Mouse (Mus musculus) C2C12 (cell line): ENCODE results near the gene Psmg3.

ENCODE experiments used
- CTCF ChIP-seq: IDR thresholded peaks from one replicate; pipeline ENCODE4 v1.5.1; 2011; ENCODE audit not compliant: control insufficient read depth, insufficient read depth, insufficient read length
- FOSL1 ChIP-seq: IDR thresholded peaks from one replicate; pipeline ENCODE4 v1.8.0; 2011; ENCODE audit warnings: mild to moderate bottlenecking, low read length; ENCODE audit not compliant: poor library complexity, insufficient read depth, severe bottlenecking
- MAX ChIP-seq: IDR thresholded peaks from one replicate; pipeline ENCODE4 v1.6.1; 2011; ENCODE audit warnings: mild to moderate bottlenecking, control low read depth
- MYOG ChIP-seq: IDR thresholded peaks from one replicate; pipeline ENCODE4 v1.6.1; 2011; ENCODE audit not compliant: control insufficient read depth, insufficient read length; ENCODE audit errors: extremely low read depth
- USF1 ChIP-seq: IDR thresholded peaks from one replicate; pipeline ENCODE4 v1.6.1; 2011; ENCODE audit warnings: low read depth, mild to moderate bottlenecking, control low read depth, moderate library complexity

DNA sequence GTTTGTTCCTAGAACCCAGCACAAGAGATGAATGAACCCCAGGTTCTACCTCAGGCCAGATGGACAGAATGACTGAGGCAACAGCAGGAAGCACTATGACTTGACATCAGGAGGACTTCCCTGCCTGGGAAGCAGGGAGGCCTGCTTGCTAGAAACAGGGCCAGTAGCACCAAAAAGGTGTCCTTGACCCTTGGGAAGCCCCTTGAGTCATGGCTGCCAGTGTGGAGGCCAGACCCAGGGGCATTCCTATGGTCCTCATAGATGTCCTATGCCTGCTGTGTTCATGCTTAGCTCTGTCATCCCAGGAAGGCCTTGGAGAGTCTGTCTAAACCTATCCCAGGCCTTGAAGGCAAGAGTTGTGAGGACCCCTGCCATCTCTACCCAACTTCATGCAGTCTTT, 10.2 kb downstream of the Psmg3 start:
- TF ChIP-seq CTCF, result no peak
- no peak for TF ChIP-seq MYOG
- TF ChIP-seq USF1, result no peak
- no peak for TF ChIP-seq MAX
- no peak for TF ChIP-seq FOSL1
